Mouse (Mus musculus): Measurements from ENCODE around the gene Bicral. TPM values are rescaled to one million over a fixed set of nuclear protein-coding genes. Genes with fewer than 3 reads are reported as not detected.

The Bicral gene
- total and polyA plus RNA-seq, 3 experiments, result 3.0 to 7.4 (median 5.9) TPM

DNA sequence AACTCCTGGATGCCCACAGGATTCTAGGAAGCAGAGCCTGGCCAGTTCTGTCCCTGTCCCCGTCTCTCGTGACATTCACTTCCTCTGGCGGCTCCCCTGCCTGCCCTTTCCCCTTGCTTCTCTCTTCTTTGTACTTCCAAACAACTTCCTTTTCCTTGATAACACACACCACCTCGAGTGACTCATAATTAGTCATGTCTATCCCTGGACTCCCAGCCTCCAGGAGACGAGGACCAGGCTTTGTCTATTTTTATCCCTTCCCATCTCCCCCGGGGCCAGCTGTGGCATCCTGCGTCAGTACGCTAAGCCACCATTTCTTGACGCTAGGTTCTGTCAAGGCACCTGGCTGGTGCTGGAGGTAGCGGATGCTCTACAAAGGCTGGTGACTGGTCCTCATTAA is 15.9 kb upstream of the Bicral start:
- no peak overlapping the region for H3K9ac ChIP-seq (ENCODE audit: insufficient read depth, low read depth)
- H3K4me3 ChIP-seq (replicated peaks in 1 of 3; ENCODE audit: low read depth in 2 of 3, low read length in 2 of 3, poor library complexity in 1 of 3), result no peak overlapping the region
- no peaks in the 10 kb centered on the region for H3K79me2 ChIP-seq (replicated peaks; ENCODE audit: control insufficient read depth, extremely low read depth, insufficient read depth, poor library complexity, severe bottlenecking)
- in situ Hi-C loops (cut with MboI; ENCODE audit: low pct_ligation_motif_present, low pct_unique_long_range_greater_than_20kb, low sequenced_read_pairs) (no loop called here), dilution Hi-C loops (cut with MboI; ENCODE audit: extremely low pct_ligation_motif_present, extremely low pct_unique_long_range_greater_than_20kb, low sequenced_read_pairs) (no loop called here)
- no peaks in the 10 kb centered on the region for H3K9me3 ChIP-seq (replicated peaks; ENCODE audit: low read length)
- peaks cover 0 to 23% of the 10 kb centered on the region in 2 experiments for H3K36me3 ChIP-seq (replicated peaks in 1 of 2; ENCODE audit: control insufficient read depth in 1 of 2, insufficient read depth in 1 of 2, low read length in 1 of 2)
- TF ChIP-seq TCF12 (IDR thresholded peaks at IDR 0.05; ENCODE audit: low read depth, low read length), result no peak
- TF ChIP-seq EP300 (IDR thresholded peaks at IDR 0.05; ENCODE audit: low read length), result no peak
- TF ChIP-seq TBP (conservative IDR thresholded peaks at IDR 0.05; ENCODE audit: low read depth, low read length), result no peak
- no peak for TF ChIP-seq ETS1 (conservative IDR thresholded peaks at IDR 0.05; ENCODE audit: low read depth, low read length)
- TF ChIP-seq NRF1 (IDR thresholded peaks at IDR 0.05; ENCODE audit: low read depth, low read length), result no peak
- no peak for TF ChIP-seq ZC3H11A (IDR thresholded peaks at IDR 0.05; ENCODE audit: low read depth, low read length)
- no peak for TF ChIP-seq NELFE (IDR thresholded peaks at IDR 0.05; ENCODE audit: low read depth, low read length)
- no peak for TF ChIP-seq MAFK (IDR thresholded peaks at IDR 0.05; ENCODE audit: insufficient replicate concordance, low read length)
- TF ChIP-seq ZMIZ1 (IDR thresholded peaks at IDR 0.05; ENCODE audit: low read depth, low read length), result no peak
- TF ChIP-seq RCOR1 (conservative IDR thresholded peaks at IDR 0.05; ENCODE audit: low read depth, low read length), result no peak
- no peak for TF ChIP-seq MEF2A (IDR thresholded peaks at IDR 0.05; ENCODE audit: borderline replicate concordance, low read depth, low read length)
- TF ChIP-seq USF1 (IDR thresholded peaks at IDR 0.05; ENCODE audit: low read depth, low read length), result no peak
- no peak for TF ChIP-seq POLR2AphosphoS2 (IDR thresholded peaks at IDR 0.05; ENCODE audit: low read depth, low read length)
- no peak for TF ChIP-seq SIN3A (IDR thresholded peaks at IDR 0.05; ENCODE audit: low read length)
- TF ChIP-seq SMC3 (IDR thresholded peaks at IDR 0.05; ENCODE audit: low read depth, low read length), result no peak
- no peak for TF ChIP-seq ZKSCAN1 (IDR thresholded peaks at IDR 0.05; ENCODE audit: borderline replicate concordance, low read depth, low read length)
- no peak for TF ChIP-seq CHD2 (IDR thresholded peaks at IDR 0.05; ENCODE audit: low read length)
- no peak for TF ChIP-seq E2F4 (IDR thresholded peaks at IDR 0.05; ENCODE audit: insufficient replicate concordance, low read depth, low read length)
- no peak for TF ChIP-seq CHD1 (IDR thresholded peaks at IDR 0.05; ENCODE audit: low read depth, low read length)
- no peak for TF ChIP-seq MYC (IDR thresholded peaks at IDR 0.05; ENCODE audit: low read depth, low read length)
- H3K4me2 ChIP-seq (ENCODE audit: insufficient read depth, low read depth, poor library complexity, severe bottlenecking), result no peak overlapping the region
- no peak overlapping the region for H3K27ac ChIP-seq (ENCODE audit: insufficient read depth, low read depth)
- no peak for DNase-seq (ENCODE audit: extremely low read depth)
- no peaks in the 10 kb centered on the region for H3K27me3 ChIP-seq (replicated peaks)
- H3K4me1 ChIP-seq (ENCODE audit: control insufficient read depth in 1 of 2, insufficient read depth in 2 of 2), result peaks cover 4 to 11% of the 10 kb centered on the region in 2 experiments; a peak in 2 of 4 replicates

DNA sequence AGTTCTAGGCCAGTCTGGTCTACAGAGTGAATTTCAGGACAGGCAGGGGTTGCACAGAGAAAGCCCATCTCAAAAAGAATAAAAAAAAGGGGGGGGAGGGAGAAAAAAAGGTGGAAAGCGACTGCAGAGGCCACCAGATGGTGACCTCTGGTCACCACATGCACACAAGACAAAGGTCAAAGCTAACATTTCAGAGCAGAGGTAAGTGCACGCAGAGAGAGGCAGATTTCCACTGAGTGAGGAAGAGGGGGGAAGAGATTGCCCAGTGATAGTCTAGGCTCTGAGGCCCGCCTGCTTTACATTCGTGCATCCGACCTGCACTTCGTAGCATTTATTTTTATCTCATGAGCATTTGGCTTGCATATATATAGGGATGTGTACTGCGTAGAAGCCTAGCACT is 14.5 kb upstream of the Bicral start:
- Histone ChIP-seq H3K4me2 (ENCODE audit: insufficient read depth, low read depth, poor library complexity, severe bottlenecking) (no peak overlapping the region), H3K4me3 (replicated peaks in 1 of 3; ENCODE audit: low read depth in 2 of 3, low read length in 2 of 3, poor library complexity in 1 of 3) (no peak overlapping the region), H3K9me3 (replicated peaks; ENCODE audit: low read length) (no peaks in the 10 kb centered on the region), H3K9ac (ENCODE audit: insufficient read depth, low read depth) (no peak overlapping the region), H3K79me2 (replicated peaks; ENCODE audit: control insufficient read depth, extremely low read depth, insufficient read depth, poor library complexity, severe bottlenecking) (no peaks in the 10 kb centered on the region), H3K4me1 (ENCODE audit: control insufficient read depth in 1 of 2, insufficient read depth in 2 of 2) (peaks cover 4 to 11% of the 10 kb centered on the region in 2 experiments; a peak in 2 of 4 replicates), H3K27me3 (replicated peaks) (no peaks in the 10 kb centered on the region), H3K36me3 (replicated peaks in 1 of 2; ENCODE audit: control insufficient read depth in 1 of 2, insufficient read depth in 1 of 2, low read length in 1 of 2) (peaks cover 0 to 18% of the 10 kb centered on the region in 2 experiments), H3K27ac (ENCODE audit: insufficient read depth, low read depth) (no peak overlapping the region)
- dilution Hi-C loops (cut with MboI; ENCODE audit: extremely low pct_ligation_motif_present, extremely low pct_unique_long_range_greater_than_20kb, low sequenced_read_pairs), result no loop called here
- in situ Hi-C loops (cut with MboI; ENCODE audit: low pct_ligation_motif_present, low pct_unique_long_range_greater_than_20kb, low sequenced_read_pairs), result no loop called here
- TF ChIP-seq JUND (conservative IDR thresholded peaks at IDR 0.05; ENCODE audit: low read depth, low read length) (no peak), ETS1 (conservative IDR thresholded peaks at IDR 0.05; ENCODE audit: low read depth, low read length) (no peak), IRF4 (IDR thresholded peaks at IDR 0.05; ENCODE audit: low read depth, low read length) (no peak)
- DNase-seq (ENCODE audit: extremely low read depth), result no peak
